Mouse (Mus musculus) gastrocnemius, adult 2 months (tissue): ENCODE results near the gene Nup93. TPM values are rescaled to one million over a fixed set of nuclear protein-coding genes. Genes with fewer than 3 reads are reported as not detected.
A peak's percentile ranks its signal among the peaks of the same experiment; 100 is the strongest.

Experiments used
- DNase-seq: peaks from one replicate; pipeline ENCODE4 v3.0.0; 2022
- H3K27ac ChIP-seq: fragments of 200-600 bp; 2 replicates; pipeline ENCODE4 v1.8.1; 2022; ENCODE audit warnings: mild to moderate bottlenecking
- H3K4me3 ChIP-seq: fragments of 200-600 bp; 2 replicates; pipeline ENCODE4 v1.8.1; 2022; ENCODE audit warnings: mild to moderate bottlenecking, moderate library complexity
- CTCF ChIP-seq: fragments of 200-600 bp; IDR thresholded peaks from 2 replicates; pipeline ENCODE4 v1.8.1; 2022; ENCODE audit warnings: antibody characterized with exemption, mild to moderate bottlenecking, moderate library complexity
- intact Hi-C: fragments of 180-260 bp; cut with DNase I; formaldehyde crosslinking; loops from one replicate; pipeline ENCODE4 v1.15.1; 2025
- microRNA-seq: library from miRNA; unstranded; fragments of <30 nt; microRNA quantifications from one replicate; pipeline ENCODE4 v1.2.0, GENCODE M21; 2021
- total RNA-seq, 2 experiments: library from RNA; stranded (reverse); gene quantifications; 2 replicates each; pipeline ENCODE4 v1.2.3; 2021

Gene Nup93
- total RNA-seq, 2 experiments from 2014 or later, result 8.6 to 12.4 TPM

GRCm38 (mm10) chr8:94364686-94365312 lies 150.4 kb downstream of the Nup93 start:
- Histone ChIP-seq H3K27ac (peak overlapping the region; percentile 78; the same call in 1 of the 2 replicates), H3K4me3 (no peak overlapping the region)
- no peak for TF ChIP-seq CTCF
- DNase-seq, result no peak
- intact Hi-C loops, result loop anchor here (2.0 kb wide), 1 partner anchor 20 kb away; no protein-coding TSS in a partner anchor

- intact Hi-C loops, result loop anchor here (2.0 kb wide), 1 partner anchor 19 kb away; no protein-coding TSS in a partner anchor
- Histone ChIP-seq H3K4me3 (no peak overlapping the region), H3K27ac (peak overlapping the region; percentile 78; the same call in 1 of the 2 replicates)
- no peak for DNase-seq
- no peak for TF ChIP-seq CTCF
Observed at GRCm38 (mm10) chr8:94365410-94365981, 151.1 kb downstream of the Nup93 start.

Small RNA genes within 50 kb of the gene (microRNA-seq; reads per million reads assigned to microRNA genes)
- 26.0 reads per million, percentile 21 among the genes with 10 or more reads in this experiment for gene Mir138-2

Other genes starting within 250 kb of the Nup93 start
- gene Amfr, start 201.7 kb upstream of the Nup93 start, total RNA-seq, result 100 to 1,000 TPM in 1 of 2 experiments, 10 to 100 TPM in 1; 97.5 to 101 TPM
- 10 to 100 TPM in 1 of 2 experiments, 1 to 10 TPM in 1; 8.0 to 15.0 TPM for gene Nudt21, start 177.5 kb upstream of the Nup93 start, total RNA-seq
- gene Ogfod1, start 177.4 kb upstream of the Nup93 start, total RNA-seq, result 10 to 100 TPM; 23.0 to 27.4 TPM
- gene Bbs2, start 115.6 kb upstream of the Nup93 start, total RNA-seq, result 1 to 10 TPM; 2.5 to 4.6 TPM
- not detected for gene Mt4, start 77.4 kb upstream of the Nup93 start, total RNA-seq
- gene Mt3, start 62.0 kb upstream of the Nup93 start, total RNA-seq, result 1 to 10 TPM; 1.6 to 2.7 TPM
- gene Mt2, start 41.9 kb upstream of the Nup93 start, total RNA-seq, result 100 to 1,000 TPM; 103 to 148 TPM
- gene Mt1, start 35.5 kb upstream of the Nup93 start, total RNA-seq, result 100 to 1,000 TPM; 120 to 127 TPM
- gene Slc12a3, start 114.6 kb downstream of the Nup93 start, total RNA-seq, result not detected
- 100 to 1,000 TPM; 111 to 117 TPM for gene Herpud1, start 171.9 kb downstream of the Nup93 start, total RNA-seq
- 1 to 10 TPM in 1 of 2 experiments, under 1 TPM in 1; 0.43 to 1.1 TPM for gene Nlrc5, start 219.8 kb downstream of the Nup93 start, total RNA-seq